Comparison of ENCODE assay signal across 8 mouse cellular contexts in genomic region chr7:118491431-118492147, GRCm38 (mm10). TPM values are rescaled to one million over a fixed set of nuclear protein-coding genes. Genes with fewer than 3 reads are reported as not detected.
DNase-seq lines count a peak whose midpoint lies in the region; ATAC-seq and TF ChIP-seq lines count a peak whose summit lies in the region.

Itpripl2 (minus strand) TSS chr7:118491975.

- ATAC-seq in embryonic facial prominence, embryonic 14.5 days (ENCODE audit: low read depth): peak; percentile 86
- ATAC-seq in heart, embryonic 13.5 days (ENCODE audit: extremely low read depth, insufficient number of reproducible peaks, low FRiP score, low TSS enrichment): peak; percentile 43; the same call in 1 of the 2 replicates
- ATAC-seq in kidney, embryonic 15.5 days (replicated peaks; ENCODE audit: low FRiP score): peak; percentile 90
- ATAC-seq in neural tube, embryonic 11.5 days (ENCODE audit: insufficient read depth, low FRiP score, low TSS enrichment): peak; percentile 82

- peaks cover 18% of the 10 kb centered on the region for H3K36me3 ChIP-seq in embryonic facial prominence, embryonic 14.5 days (ENCODE audit: control insufficient read depth, insufficient read depth, low read length)
- peaks cover 11% of the 10 kb centered on the region for H3K36me3 ChIP-seq in heart, embryonic 13.5 days
- H3K36me3 ChIP-seq in kidney, embryonic 15.5 days: no peaks in the 10 kb centered on the region
- no peaks in the 10 kb centered on the region; the same call in 1 of the 2 replicates for H3K36me3 ChIP-seq in neural tube, embryonic 11.5 days (ENCODE audit: control insufficient read depth, insufficient read depth, low read length)

- peak within 1 kb of the TSS; percentile 95 for H3K9ac ChIP-seq in embryonic facial prominence, embryonic 14.5 days (ENCODE audit: low read depth, low read length)
- peak within 1 kb of the TSS; percentile 95 for H3K9ac ChIP-seq in heart, embryonic 13.5 days
- peak within 1 kb of the TSS; percentile 88 for H3K9ac ChIP-seq in kidney, embryonic 15.5 days
- H3K9ac ChIP-seq in neural tube, embryonic 11.5 days (ENCODE audit: low read length): peak within 1 kb of the TSS; percentile 82

- intact Hi-C loops in left cerebral cortex, adult 2 months (cut with DNase I): no loop called here

- peak within 1 kb of the TSS; percentile 24 for H3K27ac ChIP-seq in left cerebral cortex, adult 2 months
- H3K27ac ChIP-seq in embryonic facial prominence, embryonic 14.5 days (replicated peaks; ENCODE audit: low read depth, low read length): peak within 1 kb of the TSS; percentile 77
- H3K27ac ChIP-seq in heart, embryonic 13.5 days (replicated peaks): peak within 1 kb of the TSS; percentile 90
- peak within 1 kb of the TSS; percentile 89 for H3K27ac ChIP-seq in kidney, embryonic 15.5 days
- H3K27ac ChIP-seq in neural tube, embryonic 11.5 days (ENCODE audit: low read depth, low read length): peak within 1 kb of the TSS; percentile 29; the same call in 1 of the 2 replicates

- H3K4me1 ChIP-seq in embryonic facial prominence, embryonic 14.5 days (ENCODE audit: control insufficient read depth, insufficient read depth, low read length): peaks cover 32% of the 10 kb centered on the region
- peaks cover 49% of the 10 kb centered on the region for H3K4me1 ChIP-seq in heart, embryonic 13.5 days
- peaks cover 46% of the 10 kb centered on the region for H3K4me1 ChIP-seq in kidney, embryonic 15.5 days
- H3K4me1 ChIP-seq in neural tube, embryonic 11.5 days (ENCODE audit: control insufficient read depth, insufficient read depth, low read length): peaks cover 3% of the 10 kb centered on the region; the same call in 1 of the 2 replicates

- DNase-seq in left cerebral cortex, adult 2 months (ENCODE audit: extremely low spot score in 1 of 2, low spot score in 2 of 2): peak; percentile 19 to 30
- no peak for DNase-seq in left cerebral cortex, adult 11 months (ENCODE audit: low spot score)
- DNase-seq in embryonic facial prominence, embryonic 14.5 days (ENCODE audit: low spot score): peak; percentile 87
- peak; percentile 90 to 93 for DNase-seq in lung, adult 18-20 months
- DNase-seq in neural tube, embryonic 11.5 days (ENCODE audit: low spot score): peak; percentile 77
- peak; percentile 85 for DNase-seq in testis, postnatal 10 days (ENCODE audit: low spot score)

- H3K4me2 ChIP-seq in embryonic facial prominence, embryonic 14.5 days (ENCODE audit: low read depth, low read length): peak within 1 kb of the TSS; percentile 85
- peak within 1 kb of the TSS; percentile 86 for H3K4me2 ChIP-seq in heart, embryonic 13.5 days
- H3K4me2 ChIP-seq in kidney, embryonic 15.5 days: peak within 1 kb of the TSS; percentile 90
- peak within 1 kb of the TSS; percentile 74 for H3K4me2 ChIP-seq in neural tube, embryonic 11.5 days (ENCODE audit: low read depth)

- no peak for TF ChIP-seq CTCF in left cerebral cortex, adult 2 months (IDR thresholded peaks at IDR 0.05)

- no peaks in the 10 kb centered on the region for H3K9me3 ChIP-seq in embryonic facial prominence, embryonic 14.5 days (ENCODE audit: control insufficient read depth, low read length)
- H3K9me3 ChIP-seq in heart, embryonic 13.5 days: no peaks in the 10 kb centered on the region
- no peaks in the 10 kb centered on the region for H3K9me3 ChIP-seq in kidney, embryonic 15.5 days (replicated peaks)
- H3K9me3 ChIP-seq in neural tube, embryonic 11.5 days (ENCODE audit: control insufficient read depth, low read length): no peaks in the 10 kb centered on the region

- under 1% methylated on average over 34 of the region's 55 CpGs for WGBS in embryonic facial prominence, embryonic 14.5 days
- WGBS in heart, embryonic 13.5 days: under 1% methylated on average over 50 of the region's 55 CpGs
- under 1% methylated on average over 55 of the region's 55 CpGs for WGBS in kidney, embryonic 15.5 days
- WGBS in neural tube, embryonic 11.5 days: 0% methylated on average over 54 of the region's 55 CpGs

- H3K27me3 ChIP-seq in embryonic facial prominence, embryonic 14.5 days (replicated peaks; ENCODE audit: control insufficient read depth, insufficient read depth, low read length): peaks cover 16% of the 10 kb centered on the region; the same call in 1 of the 2 replicates
- peaks cover 30% of the 10 kb centered on the region for H3K27me3 ChIP-seq in heart, embryonic 13.5 days (replicated peaks)
- H3K27me3 ChIP-seq in kidney, embryonic 15.5 days: peaks cover 27% of the 10 kb centered on the region
- H3K27me3 ChIP-seq in neural tube, embryonic 11.5 days (ENCODE audit: control insufficient read depth, insufficient read depth, low read length): peaks cover 28% of the 10 kb centered on the region

- H3K4me3 ChIP-seq in left cerebral cortex, adult 2 months: peak within 1 kb of the TSS; percentile 36
- H3K4me3 ChIP-seq in embryonic facial prominence, embryonic 14.5 days (ENCODE audit: low read depth, low read length): peak within 1 kb of the TSS; percentile 70
- peak within 1 kb of the TSS; percentile 82 for H3K4me3 ChIP-seq in heart, embryonic 13.5 days
- H3K4me3 ChIP-seq in kidney, embryonic 15.5 days (replicated peaks): peak within 1 kb of the TSS; percentile 73
- H3K4me3 ChIP-seq in neural tube, embryonic 11.5 days (ENCODE audit: low read depth, low read length): peak within 1 kb of the TSS; percentile 58

RNA-seq across cellular contexts. Expression of gene Itpripl2, which starts in this region (rescaled TPM):
- total RNA-seq in left cerebral cortex, adult 2 months (2021): 1 to 10 TPM; 3.2 to 4.1 TPM
- 5.0 TPM in 2 replicates for polyA plus RNA-seq in embryonic facial prominence, embryonic 14.5 days (2014; fragmentation: Nextera tagmentation; extraction: Ambion mirVana)
- polyA plus RNA-seq in heart, embryonic 13.5 days (2015; fragmentation: Nextera tagmentation; extraction: Ambion mirVana): 2.9 and 3.2 TPM in 2 replicates
- polyA plus RNA-seq in kidney, embryonic 15.5 days (2015; fragmentation: Nextera tagmentation; extraction: Ambion mirVana): 4.6 and 5.1 TPM in 2 replicates
- polyA plus RNA-seq in neural tube, embryonic 11.5 days (2014; fragmentation: Nextera tagmentation; extraction: Ambion mirVana): 1.1 and 1.4 TPM in 2 replicates

Comparison
In these comparisons a context has a peak if more than half of its experiments do, and no peak if none do; other contexts are left out.
1. H3K27ac ChIP-seq: peak in every context shown above with its lines; median percentile 90 in heart, embryonic 13.5 days; 89 in kidney, embryonic 15.5 days; 77 in embryonic facial prominence, embryonic 14.5 days; 29 in neural tube, embryonic 11.5 days; 24 in left cerebral cortex, adult 2 months.